Mouse (Mus musculus): Measurements from ENCODE around the gene Phb2. TPM values are rescaled to one million over a fixed set of nuclear protein-coding genes. Genes with fewer than 3 reads are reported as not detected.

Gene Phb2
- polyA plus RNA-seq, 1 experiment from 2014 or later = 353 TPM

- Histone ChIP-seq H3K9me3 (ENCODE audit: control insufficient read depth, low read length) (no peaks in the 10 kb centered on the region), H3K9ac (ENCODE audit: low read length) (no peak overlapping the region), H3K36me3 (ENCODE audit: control insufficient read depth, insufficient read depth, low read length) (peaks cover 4% of the 10 kb centered on the region; the same call in 1 of the 2 replicates), H3K4me2 (no peak overlapping the region), H3K4me3 (ENCODE audit: low read depth, low read length) (no peak overlapping the region), H3K27ac (ENCODE audit: low read depth, low read length) (no peak overlapping the region), H3K27me3 (ENCODE audit: control insufficient read depth, insufficient read depth, low read length) (no peaks in the 10 kb centered on the region), H3K4me1 (ENCODE audit: control insufficient read depth, insufficient read depth, low read length) (peaks cover 9% of the 10 kb centered on the region)
- DNase-seq (ENCODE audit: low spot score, missing footprints) (peak; percentile 86), ATAC-seq (ENCODE audit: low FRiP score) (no peak)
- 71% methylated on average over 20 of the region's 20 CpGs for WGBS
These were observed 4.8 kb downstream of the Phb2 start for GRCm38 (mm10) chr6:124716864-124717490.

GRCm38 (mm10) chr6:124717968-124718367 lies 5.8 kb downstream of the Phb2 start:
- Histone ChIP-seq H3K9me3 (ENCODE audit: control insufficient read depth, low read length) (no peaks in the 10 kb centered on the region), H3K4me3 (ENCODE audit: low read depth, low read length) (no peak overlapping the region), H3K9ac (ENCODE audit: low read length) (no peak overlapping the region), H3K27me3 (ENCODE audit: control insufficient read depth, insufficient read depth, low read length) (no peaks in the 10 kb centered on the region), H3K27ac (ENCODE audit: low read depth, low read length) (no peak overlapping the region), H3K36me3 (ENCODE audit: control insufficient read depth, insufficient read depth, low read length) (peaks cover 4% of the 10 kb centered on the region; the same call in 1 of the 2 replicates), H3K4me1 (ENCODE audit: control insufficient read depth, insufficient read depth, low read length) (peaks cover 6% of the 10 kb centered on the region), H3K4me2 (no peak overlapping the region)
- ATAC-seq (ENCODE audit: low FRiP score) = no peak
- 80% methylated on average over 13 of the region's 13 CpGs for WGBS
- no peak for DNase-seq (ENCODE audit: low spot score, missing footprints)

- peak; percentile 84 for DNase-seq (ENCODE audit: low spot score, missing footprints)
- H3K4me3 ChIP-seq (ENCODE audit: low read depth, low read length) = no peak overlapping the region
These were observed 6.6 kb downstream of the Phb2 start for GRCm38 (mm10) chr6:124718703-124719102.

GRCm38 (mm10) chr6:124719354-124719978 lies 7.3 kb downstream of the Phb2 start:
- Histone ChIP-seq H3K27ac (ENCODE audit: low read depth, low read length) (no peak overlapping the region), H3K27me3 (ENCODE audit: control insufficient read depth, insufficient read depth, low read length) (no peaks in the 10 kb centered on the region), H3K36me3 (ENCODE audit: control insufficient read depth, insufficient read depth, low read length) (peaks cover 4% of the 10 kb centered on the region; the same call in 1 of the 2 replicates), H3K4me1 (ENCODE audit: control insufficient read depth, insufficient read depth, low read length) (no peaks in the 10 kb centered on the region), H3K9me3 (ENCODE audit: control insufficient read depth, low read length) (no peaks in the 10 kb centered on the region), H3K4me3 (ENCODE audit: low read depth, low read length) (no peak overlapping the region), H3K4me2 (no peak overlapping the region), H3K9ac (ENCODE audit: low read length) (no peak overlapping the region)
- WGBS = 73% methylated on average over 7 of the region's 7 CpGs
- ATAC-seq (ENCODE audit: low FRiP score) = no peak
- peak; percentile 81 for DNase-seq (ENCODE audit: low spot score, missing footprints)

More at GRCm38 (mm10) chr6:124718703-124719102, 6.6 kb downstream of the Phb2 start:
- Histone ChIP-seq H3K27ac (ENCODE audit: low read depth, low read length) (no peak overlapping the region), H3K4me2 (no peak overlapping the region), H3K9me3 (ENCODE audit: control insufficient read depth, low read length) (no peaks in the 10 kb centered on the region), H3K36me3 (ENCODE audit: control insufficient read depth, insufficient read depth, low read length) (peaks cover 4% of the 10 kb centered on the region; the same call in 1 of the 2 replicates), H3K9ac (ENCODE audit: low read length) (no peak overlapping the region), H3K27me3 (ENCODE audit: control insufficient read depth, insufficient read depth, low read length) (no peaks in the 10 kb centered on the region), H3K4me1 (ENCODE audit: control insufficient read depth, insufficient read depth, low read length) (no peaks in the 10 kb centered on the region)
- WGBS = 67% methylated on average over 16 of the region's 16 CpGs
- no peak for ATAC-seq (ENCODE audit: low FRiP score)

GRCm38 (mm10) chr6:124720904-124721303 lies 8.8 kb downstream of the Phb2 start:
- DNase-seq (ENCODE audit: low spot score, missing footprints) (peak; percentile 51), ATAC-seq (ENCODE audit: low FRiP score) (no peak)
- Histone ChIP-seq H3K36me3 (ENCODE audit: control insufficient read depth, insufficient read depth, low read length) (peaks cover 4% of the 10 kb centered on the region; the same call in 1 of the 2 replicates), H3K4me2 (no peak overlapping the region), H3K9me3 (ENCODE audit: control insufficient read depth, low read length) (no peaks in the 10 kb centered on the region), H3K4me1 (ENCODE audit: control insufficient read depth, insufficient read depth, low read length) (no peaks in the 10 kb centered on the region), H3K27ac (ENCODE audit: low read depth, low read length) (no peak overlapping the region), H3K4me3 (ENCODE audit: low read depth, low read length) (no peak overlapping the region), H3K9ac (ENCODE audit: low read length) (no peak overlapping the region), H3K27me3 (ENCODE audit: control insufficient read depth, insufficient read depth, low read length) (no peaks in the 10 kb centered on the region)
- WGBS = 74% methylated on average over 11 of the region's 11 CpGs

- no peaks in the 10 kb centered on the region for H3K27me3 ChIP-seq (ENCODE audit: control insufficient read depth, insufficient read depth, low read length)
- H3K4me3 ChIP-seq (ENCODE audit: low read depth, low read length) = no peak overlapping the region
- DNase-seq (ENCODE audit: low spot score, missing footprints) (peak; percentile 76), ATAC-seq (ENCODE audit: low FRiP score) (no peak)
- no peak overlapping the region for H3K4me2 ChIP-seq
- H3K4me1 ChIP-seq (ENCODE audit: control insufficient read depth, insufficient read depth, low read length) = no peaks in the 10 kb centered on the region
- H3K36me3 ChIP-seq (ENCODE audit: control insufficient read depth, insufficient read depth, low read length) = no peaks in the 10 kb centered on the region
- no peaks in the 10 kb centered on the region for H3K9me3 ChIP-seq (ENCODE audit: control insufficient read depth, low read length)
- no peak overlapping the region for H3K27ac ChIP-seq (ENCODE audit: low read depth, low read length)
- WGBS = 88% methylated on average over 6 of the region's 6 CpGs
- no peak overlapping the region for H3K9ac ChIP-seq (ENCODE audit: low read length)
These were observed 10.8 kb downstream of the Phb2 start for GRCm38 (mm10) chr6:124722876-124723473.

GRCm38 (mm10) chr6:124723541-124723940 lies 11.4 kb downstream of the Phb2 start:
- no peak overlapping the region for H3K9ac ChIP-seq (ENCODE audit: low read length)
- no peak overlapping the region for H3K27ac ChIP-seq (ENCODE audit: low read depth, low read length)
- H3K36me3 ChIP-seq (ENCODE audit: control insufficient read depth, insufficient read depth, low read length) = no peaks in the 10 kb centered on the region
- H3K27me3 ChIP-seq (ENCODE audit: control insufficient read depth, insufficient read depth, low read length) = no peaks in the 10 kb centered on the region
- no peak overlapping the region for H3K4me2 ChIP-seq
- no peak overlapping the region for H3K4me3 ChIP-seq (ENCODE audit: low read depth, low read length)
- ATAC-seq (ENCODE audit: low FRiP score) = no peak
- no peaks in the 10 kb centered on the region for H3K9me3 ChIP-seq (ENCODE audit: control insufficient read depth, low read length)
- WGBS = 83% methylated on average over 8 of the region's 8 CpGs
- H3K4me1 ChIP-seq (ENCODE audit: control insufficient read depth, insufficient read depth, low read length) = no peaks in the 10 kb centered on the region
- no peak for DNase-seq (ENCODE audit: low spot score, missing footprints)

GRCm38 (mm10) chr6:124724472-124724871 lies 12.3 kb downstream of the Phb2 start:
- no peak for DNase-seq (ENCODE audit: low spot score, missing footprints)
- Histone ChIP-seq H3K27me3 (ENCODE audit: control insufficient read depth, insufficient read depth, low read length) (no peaks in the 10 kb centered on the region), H3K9ac (ENCODE audit: low read length) (no peak overlapping the region), H3K4me2 (no peak overlapping the region), H3K36me3 (ENCODE audit: control insufficient read depth, insufficient read depth, low read length) (no peaks in the 10 kb centered on the region), H3K4me1 (ENCODE audit: control insufficient read depth, insufficient read depth, low read length) (no peaks in the 10 kb centered on the region), H3K4me3 (ENCODE audit: low read depth, low read length) (no peak overlapping the region), H3K27ac (ENCODE audit: low read depth, low read length) (no peak overlapping the region), H3K9me3 (ENCODE audit: control insufficient read depth, low read length) (no peaks in the 10 kb centered on the region)
- no peak for ATAC-seq (ENCODE audit: low FRiP score)
- WGBS = 91% methylated on average over 10 of the region's 10 CpGs

- no peaks in the 10 kb centered on the region for H3K9me3 ChIP-seq (ENCODE audit: control insufficient read depth, low read length)
- H3K27me3 ChIP-seq (ENCODE audit: control insufficient read depth, insufficient read depth, low read length) = no peaks in the 10 kb centered on the region
- no peak overlapping the region for H3K27ac ChIP-seq (ENCODE audit: low read depth, low read length)
- no peaks in the 10 kb centered on the region for H3K4me1 ChIP-seq (ENCODE audit: control insufficient read depth, insufficient read depth, low read length)
- no peak overlapping the region for H3K4me2 ChIP-seq
- no peak overlapping the region for H3K9ac ChIP-seq (ENCODE audit: low read length)
- no peaks in the 10 kb centered on the region for H3K36me3 ChIP-seq (ENCODE audit: control insufficient read depth, insufficient read depth, low read length)
- no peak for ATAC-seq (ENCODE audit: low FRiP score)
- no peak for DNase-seq (ENCODE audit: low spot score, missing footprints)
- H3K4me3 ChIP-seq (ENCODE audit: low read depth, low read length) = no peak overlapping the region
- WGBS = 82% methylated on average over 10 of the region's 10 CpGs
These were observed 16.5 kb downstream of the Phb2 start for GRCm38 (mm10) chr6:124728621-124729020.

Data from midbrain, embryonic 11.5 days (tissue).